Mouse (Mus musculus): ENCODE data around the gene Dido1.

- TF ChIP-seq CTCF (IDR thresholded peaks at IDR 0.05; ENCODE audit: borderline replicate concordance, control insufficient read depth, extremely low read depth, insufficient read depth, low read length, poor library complexity) = no peak
- TF ChIP-seq POLR2A (IDR thresholded peaks at IDR 0.05; ENCODE audit: control insufficient read depth, extremely low read depth, insufficient read depth, low read length, poor library complexity) = no peak
Observed at GRCm38 (mm10) chr2:180703175-180703574, 6.6 kb downstream of the Dido1 start.

All from thymus, adult 2 months (tissue).